Mouse (Mus musculus) embryonic facial prominence, embryonic 14.5 days (tissue): ENCODE measurements around the gene Bcl11b. TPM values are rescaled to one million over a fixed set of nuclear protein-coding genes. Genes with fewer than 3 reads are reported as not detected.
A peak's percentile ranks its signal among the peaks of the same experiment; 100 is the strongest.

Experiments used
- ATAC-seq: fragments of 200-750 bp; cut with Nextera tagmentation; 2 replicates; pipeline ENCODE4 v1.8.0; 2017; ENCODE audit warnings: low read depth, moderate number of reproducible peaks, moderate TSS enrichment
- DNase-seq: peaks from one replicate; pipeline ENCODE4 v3.0.0-alpha.2; 2015; ENCODE audit warnings: low spot score
- H3K27ac ChIP-seq: fragments of 300-500 bp; sonication (generic); replicated peaks from 2 replicates; pipeline ENCODE4 v1.5.1; 2014; ENCODE audit warnings: low read depth, mild to moderate bottlenecking, low read length, moderate library complexity
- H3K27me3 ChIP-seq: fragments of 300-500 bp; sonication (generic); replicated peaks from 2 replicates; pipeline ENCODE4 v1.6.1; 2014; ENCODE audit warnings: low read length; ENCODE audit not compliant: control insufficient read depth, insufficient read depth
- H3K36me3 ChIP-seq: fragments of 300-500 bp; sonication (generic); 2 replicates; pipeline ENCODE4 v1.6.1; 2014; ENCODE audit warnings: low read length, mixed read lengths; ENCODE audit not compliant: control insufficient read depth, insufficient read depth
- H3K4me1 ChIP-seq: fragments of 300-500 bp; sonication (generic); 2 replicates; pipeline ENCODE4 v1.6.1; 2014; ENCODE audit warnings: antibody characterized with exemption, low read length; ENCODE audit not compliant: control insufficient read depth, insufficient read depth
- H3K4me2 ChIP-seq: fragments of 300-500 bp; sonication (generic); 2 replicates; pipeline ENCODE4 v1.6.1; 2014; ENCODE audit warnings: low read depth, mild to moderate bottlenecking, low read length, moderate library complexity, mixed read lengths
- H3K4me3 ChIP-seq: fragments of 300-500 bp; sonication (generic); 2 replicates; pipeline ENCODE4 v1.5.1; 2014; ENCODE audit warnings: low read depth, mild to moderate bottlenecking, low read length
- H3K9ac ChIP-seq: fragments of 300-500 bp; sonication (generic); 2 replicates; pipeline ENCODE4 v1.6.1; 2014; ENCODE audit warnings: low read depth, mild to moderate bottlenecking, low read length, moderate library complexity, mixed read lengths
- H3K9me3 ChIP-seq: fragments of 300-500 bp; sonication (generic); 2 replicates; pipeline ENCODE4 v1.6.1; 2016; ENCODE audit warnings: low read length; ENCODE audit not compliant: control insufficient read depth
- WGBS: fragments of 180-500 bp; shearing (Covaris S2); extraction: QIAGEN DNeasy Blood & Tissue Kit; methylation state at CpG from one replicate; pipeline ENCODE4 v1.1.7; 2014; 5-methylcytosine and 5-hydroxymethylcytosine counted together
- polyA plus RNA-seq: library from polyadenylated mRNA; unstranded; fragments of >200 nt; fragmentation: Nextera tagmentation; extraction: Ambion mirVana; gene quantifications from 2 replicates; pipeline ENCODE4 v1.2.1, GENCODE M21; 2014

The Bcl11b gene
- polyA plus RNA-seq, 1 experiment from 2014 or later: 16.5 TPM

- DNase-seq: no peak
- Histone ChIP-seq H3K4me2 (no peak overlapping the region), H3K9ac (no peak overlapping the region), H3K36me3 (no peaks in the 10 kb centered on the region), H3K9me3 (no peaks in the 10 kb centered on the region), H3K27me3 (no peaks in the 10 kb centered on the region), H3K27ac (no peak overlapping the region), H3K4me1 (peaks cover 73% of the 10 kb centered on the region), H3K4me3 (no peak overlapping the region)
- 44% methylated on average over 8 of the region's 8 CpGs for whole genome bisulfite sequencing
- ATAC-seq: no peak
Observed at GRCm38 (mm10) chr12:107978736-107979255, 24.6 kb downstream of the Bcl11b start.

GRCm38 (mm10) chr12:107978063-107978462 is 25.3 kb downstream of the Bcl11b start:
- Histone ChIP-seq H3K9ac (0 out of 2 replicates have a peak overlapping the region, but pooled peaks have one; percentile 28), H3K4me3 (no peak overlapping the region), H3K4me1 (peaks cover 78% of the 10 kb centered on the region), H3K27me3 (no peaks in the 10 kb centered on the region), H3K9me3 (no peaks in the 10 kb centered on the region), H3K27ac (peak overlapping the region; percentile 36; the same call in 1 of the 2 replicates), H3K36me3 (no peaks in the 10 kb centered on the region), H3K4me2 (peak overlapping the region; percentile 51)
- ATAC-seq (no peak), DNase-seq (no peak)
- WGBS: 9% methylated on average over 14 of the region's 14 CpGs

GRCm38 (mm10) chr12:107977534-107977933 is 25.9 kb downstream of the Bcl11b start:
- H3K36me3 ChIP-seq: no peaks in the 10 kb centered on the region
- 0 out of 2 replicates have a peak overlapping the region, but pooled peaks have one; percentile 28 for H3K9ac ChIP-seq
- no peaks in the 10 kb centered on the region for H3K9me3 ChIP-seq
- H3K4me3 ChIP-seq: no peak overlapping the region
- ATAC-seq (no peak), DNase-seq (peak; percentile 84)
- H3K4me2 ChIP-seq: peak overlapping the region; percentile 51
- WGBS: 10% methylated on average over 9 of the region's 9 CpGs
- peak overlapping the region; percentile 36; the same call in 1 of the 2 replicates for H3K27ac ChIP-seq
- H3K27me3 ChIP-seq: no peaks in the 10 kb centered on the region
- peaks cover 84% of the 10 kb centered on the region for H3K4me1 ChIP-seq

GRCm38 (mm10) chr12:107977086-107977485 is 26.3 kb downstream of the Bcl11b start:
- peaks cover 84% of the 10 kb centered on the region for H3K4me1 ChIP-seq
- H3K4me2 ChIP-seq: peak overlapping the region; percentile 51
- peak overlapping the region; percentile 23; the same call in 1 of the 2 replicates for H3K4me3 ChIP-seq
- H3K27ac ChIP-seq: no peak overlapping the region
- ATAC-seq (no peak), DNase-seq (no peak)
- no peaks in the 10 kb centered on the region for H3K36me3 ChIP-seq
- no peaks in the 10 kb centered on the region for H3K27me3 ChIP-seq
- 35% methylated on average over 8 of the region's 8 CpGs for WGBS
- H3K9ac ChIP-seq: peak overlapping the region; percentile 47; the same call in 1 of the 2 replicates
- H3K9me3 ChIP-seq: no peaks in the 10 kb centered on the region

- Histone ChIP-seq H3K27ac (peak overlapping the region; percentile 36), H3K4me1 (peaks cover 84% of the 10 kb centered on the region), H3K4me3 (peak overlapping the region; percentile 23), H3K9me3 (no peaks in the 10 kb centered on the region), H3K4me2 (peak overlapping the region; percentile 51), H3K27me3 (no peaks in the 10 kb centered on the region), H3K36me3 (no peaks in the 10 kb centered on the region), H3K9ac (peak overlapping the region; percentile 47)
- no peak for ATAC-seq
- 12% methylated on average over 22 of the region's 22 CpGs for WGBS
- DNase-seq: peak; percentile 76
Observed at GRCm38 (mm10) chr12:107976571-107977001, 26.8 kb downstream of the Bcl11b start.

- Histone ChIP-seq H3K4me3 (peak overlapping the region; percentile 23), H3K27ac (peak overlapping the region; percentile 36), H3K9ac (peak overlapping the region; percentile 47)
Observed at GRCm38 (mm10) chr12:107975897-107976570, 27.4 kb downstream of the Bcl11b start.

GRCm38 (mm10) chr12:107975479-107975896 is 27.9 kb downstream of the Bcl11b start:
- peak overlapping the region; percentile 36; the same call in 1 of the 2 replicates for H3K27ac ChIP-seq
- H3K4me3 ChIP-seq: no peak overlapping the region
- H3K36me3 ChIP-seq: no peaks in the 10 kb centered on the region
- no peak for ATAC-seq
- H3K4me2 ChIP-seq: peak overlapping the region; percentile 51
- peak overlapping the region; percentile 47; the same call in 1 of the 2 replicates for H3K9ac ChIP-seq
- DNase-seq: no peak
- WGBS: 54% methylated on average over 10 of the region's 10 CpGs
- H3K9me3 ChIP-seq: no peaks in the 10 kb centered on the region
- peaks cover 83% of the 10 kb centered on the region for H3K4me1 ChIP-seq
- H3K27me3 ChIP-seq: no peaks in the 10 kb centered on the region

More at GRCm38 (mm10) chr12:107975897-107976570, 27.4 kb downstream of the Bcl11b start:
- Histone ChIP-seq H3K4me2 (peak overlapping the region; percentile 51), H3K9me3 (no peaks in the 10 kb centered on the region), H3K36me3 (no peaks in the 10 kb centered on the region), H3K27me3 (no peaks in the 10 kb centered on the region), H3K4me1 (peaks cover 85% of the 10 kb centered on the region)
- peak; percentile 45 for DNase-seq
- no peak for ATAC-seq
- WGBS: 24% methylated on average over 14 of the region's 14 CpGs

- ATAC-seq (no peak), DNase-seq (no peak)
- no peak overlapping the region for H3K9ac ChIP-seq
- WGBS: 56% methylated on average over 11 of the region's 11 CpGs
- no peak overlapping the region for H3K4me3 ChIP-seq
- no peaks in the 10 kb centered on the region for H3K27me3 ChIP-seq
- no peaks in the 10 kb centered on the region for H3K9me3 ChIP-seq
- H3K4me1 ChIP-seq: peaks cover 80% of the 10 kb centered on the region
- H3K27ac ChIP-seq: 0 out of 2 replicates have a peak overlapping the region, but pooled peaks have one; percentile 6
- H3K4me2 ChIP-seq: no peak overlapping the region
- H3K36me3 ChIP-seq: no peaks in the 10 kb centered on the region
Observed at GRCm38 (mm10) chr12:107974504-107974903, 28.9 kb downstream of the Bcl11b start.
